Mouse (Mus musculus): ENCODE results near the gene Ptprj.
"Not testable (repeated sequence)": the region's sequence is repeated elsewhere in the genome, so short reads cannot be mapped to it uniquely, and the experiment has no call there.

- not testable (repeated sequence) for TF ChIP-seq POLR2A (IDR thresholded peaks at IDR 0.05; ENCODE audit: borderline replicate concordance, control insufficient read depth, low read depth, low read length); CTCF (IDR thresholded peaks at IDR 0.05; ENCODE audit: control insufficient read depth, insufficient read depth, low read length)
Observed at GRCm38 (mm10) chr2:90424937-90425336, 155.5 kb downstream of the Ptprj start.

Measured in bone marrow, adult 2 months (tissue).